Mouse (Mus musculus) A20 (cell line): ENCODE results near the gene Usp9x.

Source experiments
- DNase-seq: peaks from one replicate; pipeline ENCODE4 v3.0.0-alpha.2; 2011; ENCODE audit warnings: low read depth, low spot score

Usp9x gene

GRCm38 (mm10) chrX:13071241-13071775, at the start of gene Usp9x:
TSS of gene Usp9x (plus strand) at chrX:13071498.
- peak; percentile 88 for DNase-seq

GRCm38 (mm10) chrX:13022547-13023310, 48.6 kb upstream of the Usp9x start:
- DNase-seq, result no peak

GRCm38 (mm10) chrX:13024539-13025202, 46.6 kb upstream of the Usp9x start:
- DNase-seq, result no peak

GRCm38 (mm10) chrX:13025286-13025685, 46.0 kb upstream of the Usp9x start:
- no peak for DNase-seq

GRCm38 (mm10) chrX:13028156-13028555, 43.1 kb upstream of the Usp9x start:
- DNase-seq, result no peak

- no peak for DNase-seq
Measured at GRCm38 (mm10) chrX:13029996-13030395, 41.3 kb upstream of the Usp9x start.

GRCm38 (mm10) chrX:13037085-13037484, 34.2 kb upstream of the Usp9x start:
- DNase-seq, result no peak

GRCm38 (mm10) chrX:13039211-13039610, 32.1 kb upstream of the Usp9x start:
- no peak for DNase-seq

- DNase-seq, result no peak
Measured at GRCm38 (mm10) chrX:13040391-13040790, 30.9 kb upstream of the Usp9x start.

GRCm38 (mm10) chrX:13041630-13042129, 29.6 kb upstream of the Usp9x start:
- peak; percentile 90 for DNase-seq

- no peak for DNase-seq
Measured at GRCm38 (mm10) chrX:13043780-13044179, 27.5 kb upstream of the Usp9x start.

- no peak for DNase-seq
Measured at GRCm38 (mm10) chrX:13044666-13045065, 26.6 kb upstream of the Usp9x start.

- DNase-seq, result no peak
Measured at GRCm38 (mm10) chrX:13046893-13047435, 24.3 kb upstream of the Usp9x start.

- DNase-seq, result no peak
Measured at GRCm38 (mm10) chrX:13047631-13048345, 23.5 kb upstream of the Usp9x start.

- no peak for DNase-seq
Measured at GRCm38 (mm10) chrX:13054612-13055011, 16.7 kb upstream of the Usp9x start.

GRCm38 (mm10) chrX:13061961-13062360, 9.3 kb upstream of the Usp9x start:
- DNase-seq, result no peak

GRCm38 (mm10) chrX:13064273-13064925, 6.9 kb upstream of the Usp9x start:
- no peak for DNase-seq

GRCm38 (mm10) chrX:13070206-13070572, 1.1 kb upstream of the Usp9x start:
- DNase-seq, result no peak

GRCm38 (mm10) chrX:13070573-13071240, 591 bp upstream of the Usp9x start:
- DNase-seq, result peak; percentile 84

- DNase-seq, result peak; percentile 82
Measured at GRCm38 (mm10) chrX:13071776-13072460, 620 bp downstream of the Usp9x start.
